Mouse (Mus musculus): ENCODE measurements around the gene Mdm4. TPM values are rescaled to one million over a fixed set of nuclear protein-coding genes. Genes with fewer than 3 reads are reported as not detected.

The Mdm4 gene
- polyA plus RNA-seq, 1 experiment from 2014 or later = 10.0 TPM

- no peaks in the 10 kb centered on the region for H3K9me3 ChIP-seq (ENCODE audit: control insufficient read depth)
- no peaks in the 10 kb centered on the region for H3K4me1 ChIP-seq (replicated peaks; ENCODE audit: control insufficient read depth, insufficient read depth, low read length)
- H3K27ac ChIP-seq (ENCODE audit: low read depth, low read length) = no peak overlapping the region
- H3K36me3 ChIP-seq (ENCODE audit: control insufficient read depth, insufficient read depth) = no peaks in the 10 kb centered on the region
- H3K9ac ChIP-seq (ENCODE audit: low read depth, low read length) = no peak overlapping the region
- H3K27me3 ChIP-seq (replicated peaks; ENCODE audit: control insufficient read depth, insufficient read depth, low read length) = no peaks in the 10 kb centered on the region
- no peak overlapping the region for H3K4me2 ChIP-seq (replicated peaks; ENCODE audit: low read depth)
- 51% methylated on average over 7 of the region's 7 CpGs for WGBS
- H3K4me3 ChIP-seq (ENCODE audit: low read depth, low read length) = no peak overlapping the region
- no peak for ATAC-seq
- no peak for TF ChIP-seq CTCF (IDR thresholded peaks at IDR 0.05; ENCODE audit: low read depth)
These were observed 82.5 kb downstream of the Mdm4 start for GRCm38 (mm10) chr1:132947811-132948210.

- Histone ChIP-seq H3K4me2 (replicated peaks; ENCODE audit: low read depth) (no peak overlapping the region), H3K27me3 (replicated peaks; ENCODE audit: control insufficient read depth, insufficient read depth, low read length) (no peaks in the 10 kb centered on the region), H3K9ac (ENCODE audit: low read depth, low read length) (no peak overlapping the region), H3K4me3 (ENCODE audit: low read depth, low read length) (no peak overlapping the region), H3K27ac (ENCODE audit: low read depth, low read length) (no peak overlapping the region), H3K4me1 (replicated peaks; ENCODE audit: control insufficient read depth, insufficient read depth, low read length) (no peaks in the 10 kb centered on the region), H3K9me3 (ENCODE audit: control insufficient read depth) (no peaks in the 10 kb centered on the region), H3K36me3 (ENCODE audit: control insufficient read depth, insufficient read depth) (no peaks in the 10 kb centered on the region)
- no peak for ATAC-seq
- no peak for TF ChIP-seq CTCF (IDR thresholded peaks at IDR 0.05; ENCODE audit: low read depth)
- 55% methylated on average over 8 of the region's 8 CpGs for WGBS
These were observed 84.5 kb downstream of the Mdm4 start for GRCm38 (mm10) chr1:132945826-132946225.

DNA sequence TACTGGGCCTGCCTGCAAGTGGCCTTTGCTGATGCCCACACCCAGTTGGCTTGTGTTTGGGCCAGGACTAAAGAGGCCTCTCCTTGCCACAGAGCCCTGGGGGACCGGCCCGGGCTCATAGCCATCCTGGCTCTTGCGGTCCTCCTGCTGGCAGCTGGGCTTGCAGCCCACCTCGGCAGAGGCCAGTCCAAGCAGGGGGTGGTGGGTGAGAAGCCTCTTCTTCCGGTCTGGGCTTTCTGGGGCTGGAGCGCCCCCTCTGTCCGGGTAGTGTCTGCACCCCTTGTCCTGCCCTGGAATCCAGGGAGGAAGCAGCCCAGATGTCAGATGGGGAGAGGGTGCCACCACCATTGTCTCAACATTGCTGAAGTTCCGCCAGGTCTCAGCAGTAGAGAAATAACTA, 91.4 kb downstream of the Mdm4 start:
- TF ChIP-seq CTCF (IDR thresholded peaks at IDR 0.05; ENCODE audit: low read depth) = no peak
- H3K36me3 ChIP-seq (ENCODE audit: control insufficient read depth, insufficient read depth) = no peaks in the 10 kb centered on the region
- WGBS = 82% methylated on average over 8 of the region's 8 CpGs
- H3K27ac ChIP-seq (ENCODE audit: low read depth, low read length) = no peak overlapping the region
- no peaks in the 10 kb centered on the region for H3K4me1 ChIP-seq (replicated peaks; ENCODE audit: control insufficient read depth, insufficient read depth, low read length)
- ATAC-seq = no peak
- no peaks in the 10 kb centered on the region for H3K9me3 ChIP-seq (ENCODE audit: control insufficient read depth)
- no peak overlapping the region for H3K9ac ChIP-seq (ENCODE audit: low read depth, low read length)
- no peak overlapping the region for H3K4me3 ChIP-seq (ENCODE audit: low read depth, low read length)
- no peaks in the 10 kb centered on the region for H3K27me3 ChIP-seq (replicated peaks; ENCODE audit: control insufficient read depth, insufficient read depth, low read length)
- no peak overlapping the region for H3K4me2 ChIP-seq (replicated peaks; ENCODE audit: low read depth)

GRCm38 (mm10) chr1:132937296-132938030, 92.9 kb downstream of the Mdm4 start:
- no peak for TF ChIP-seq CTCF (IDR thresholded peaks at IDR 0.05; ENCODE audit: low read depth)
- no peaks in the 10 kb centered on the region for H3K36me3 ChIP-seq (ENCODE audit: control insufficient read depth, insufficient read depth)
- no peak overlapping the region for H3K4me3 ChIP-seq (ENCODE audit: low read depth, low read length)
- H3K9ac ChIP-seq (ENCODE audit: low read depth, low read length) = no peak overlapping the region
- no peak for ATAC-seq
- H3K9me3 ChIP-seq (ENCODE audit: control insufficient read depth) = no peaks in the 10 kb centered on the region
- no peaks in the 10 kb centered on the region for H3K27me3 ChIP-seq (replicated peaks; ENCODE audit: control insufficient read depth, insufficient read depth, low read length)
- H3K4me2 ChIP-seq (replicated peaks; ENCODE audit: low read depth) = no peak overlapping the region
- 86% methylated on average over 26 of the region's 26 CpGs for WGBS
- no peak overlapping the region for H3K27ac ChIP-seq (ENCODE audit: low read depth, low read length)
- H3K4me1 ChIP-seq (replicated peaks; ENCODE audit: control insufficient read depth, insufficient read depth, low read length) = no peaks in the 10 kb centered on the region

DNA sequence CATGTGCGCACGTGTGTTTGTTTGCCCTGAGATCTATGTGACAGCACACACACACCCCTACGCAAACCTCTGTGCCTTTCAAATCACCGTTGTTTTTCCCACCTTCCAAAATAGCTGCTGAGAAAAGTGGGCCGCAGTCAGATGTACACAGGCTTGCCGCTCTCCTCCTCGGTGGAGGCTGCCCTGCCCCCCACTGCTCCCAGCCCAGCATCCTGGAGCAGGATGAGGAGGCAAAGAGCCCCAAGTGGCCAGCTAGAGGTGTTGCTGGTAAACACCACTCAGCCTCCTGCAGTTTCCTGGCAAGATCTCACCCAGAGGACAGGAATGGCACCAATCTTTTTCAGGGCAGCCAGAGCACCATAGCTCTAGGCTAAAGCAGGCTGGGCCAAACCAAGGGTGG, 95.5 kb downstream of the Mdm4 start:
- no peak overlapping the region for H3K9ac ChIP-seq (ENCODE audit: low read depth, low read length)
- 37% methylated on average over 7 of the region's 7 CpGs for WGBS
- no peaks in the 10 kb centered on the region for H3K27me3 ChIP-seq (replicated peaks; ENCODE audit: control insufficient read depth, insufficient read depth, low read length)
- H3K4me2 ChIP-seq (replicated peaks; ENCODE audit: low read depth) = no peak overlapping the region
- H3K9me3 ChIP-seq (ENCODE audit: control insufficient read depth) = no peaks in the 10 kb centered on the region
- TF ChIP-seq CTCF (IDR thresholded peaks at IDR 0.05; ENCODE audit: low read depth) = peak; percentile 56
- H3K4me3 ChIP-seq (ENCODE audit: low read depth, low read length) = no peak overlapping the region
- H3K36me3 ChIP-seq (ENCODE audit: control insufficient read depth, insufficient read depth) = no peaks in the 10 kb centered on the region
- no peaks in the 10 kb centered on the region for H3K4me1 ChIP-seq (replicated peaks; ENCODE audit: control insufficient read depth, insufficient read depth, low read length)
- no peak overlapping the region for H3K27ac ChIP-seq (ENCODE audit: low read depth, low read length)
- ATAC-seq = no peak

GRCm38 (mm10) chr1:132932421-132932820, 97.9 kb downstream of the Mdm4 start:
- TF ChIP-seq CTCF (IDR thresholded peaks at IDR 0.05; ENCODE audit: low read depth) = no peak
- H3K4me1 ChIP-seq (replicated peaks; ENCODE audit: control insufficient read depth, insufficient read depth, low read length) = no peaks in the 10 kb centered on the region
- no peaks in the 10 kb centered on the region for H3K9me3 ChIP-seq (ENCODE audit: control insufficient read depth)
- no peak for ATAC-seq
- WGBS = 47% methylated on average over 2 of the region's 2 CpGs
- no peaks in the 10 kb centered on the region for H3K36me3 ChIP-seq (ENCODE audit: control insufficient read depth, insufficient read depth)
- no peak overlapping the region for H3K27ac ChIP-seq (ENCODE audit: low read depth, low read length)
- H3K9ac ChIP-seq (ENCODE audit: low read depth, low read length) = no peak overlapping the region
- H3K4me2 ChIP-seq (replicated peaks; ENCODE audit: low read depth) = no peak overlapping the region
- no peak overlapping the region for H3K4me3 ChIP-seq (ENCODE audit: low read depth, low read length)
- H3K27me3 ChIP-seq (replicated peaks; ENCODE audit: control insufficient read depth, insufficient read depth, low read length) = no peaks in the 10 kb centered on the region
